Mouse (Mus musculus) CH12.LX (cell line): ENCODE results near the gene Rilp. TPM values are rescaled to one million over a fixed set of nuclear protein-coding genes. Genes with fewer than 3 reads are reported as not detected.

Experiments used
- DNase-seq: peaks from one replicate; pipeline ENCODE4 v3.0.0-alpha.2; 2013; ENCODE audit errors: extremely low read depth
- H3K27ac ChIP-seq: 2 replicates; pipeline ENCODE4 v1.5.1; 2012; ENCODE audit warnings: low read depth, mild to moderate bottlenecking, control low read depth, moderate library complexity; ENCODE audit not compliant: insufficient read depth
- H3K27me3 ChIP-seq: replicated peaks from 2 replicates; pipeline ENCODE3; 2012; ENCODE audit warnings: inconsistent platforms
- H3K36me3 ChIP-seq, 2 experiments: replicated peaks in 1 of 2; 2 replicates each; pipeline versions ENCODE3 to v1.6.1; 2012; ENCODE audit warnings: inconsistent platforms in 1 of 2, low read length in 1 of 2, mild to moderate bottlenecking in 1 of 2, mixed read lengths in 1 of 2, moderate library complexity in 1 of 2; ENCODE audit not compliant: control insufficient read depth in 1 of 2, insufficient read depth in 1 of 2
- H3K4me1 ChIP-seq, 2 experiments: 2 replicates each; pipeline ENCODE4 v1.6.1; 2012; ENCODE audit warnings: inconsistent platforms in 1 of 2, moderate library complexity in 1 of 2; ENCODE audit not compliant: insufficient read depth in 2 of 2, control insufficient read depth in 1 of 2
- H3K4me2 ChIP-seq: 2 replicates; pipeline ENCODE4 v1.6.1; 2012; ENCODE audit warnings: low read depth, mild to moderate bottlenecking, control low read depth; ENCODE audit not compliant: poor library complexity, insufficient read depth, severe bottlenecking
- H3K4me3 ChIP-seq, 3 experiments: fragments of 150-350 bp in 1 of 3; sonication (generic) in 1 of 3; replicated peaks in 1 of 3; 2 replicates each; pipeline versions ENCODE3 to v1.5.1; 2011 to 2012; ENCODE audit warnings: low read depth in 2 of 3, low read length in 2 of 3, mild to moderate bottlenecking in 2 of 3, moderate library complexity in 2 of 3, control low read depth in 1 of 3, improper control_type of control experiment in 1 of 3, inconsistent platforms in 1 of 3, mixed read lengths in 1 of 3; ENCODE audit not compliant: poor library complexity in 1 of 3
- H3K79me2 ChIP-seq: replicated peaks from 2 replicates; pipeline ENCODE4 v1.6.1; 2012; ENCODE audit warnings: mild to moderate bottlenecking, moderate library complexity; ENCODE audit not compliant: control insufficient read depth, poor library complexity, insufficient read depth, severe bottlenecking; ENCODE audit errors: extremely low read depth
- H3K9ac ChIP-seq: 2 replicates; pipeline ENCODE4 v1.6.1; 2012; ENCODE audit warnings: low read depth, mild to moderate bottlenecking, control low read depth, moderate library complexity; ENCODE audit not compliant: insufficient read depth
- H3K9me3 ChIP-seq: replicated peaks from 2 replicates; pipeline ENCODE3; 2012; ENCODE audit warnings: low read length, inconsistent platforms, mixed read lengths
- BHLHE40 ChIP-seq: IDR thresholded peaks from 2 replicates; pipeline ENCODE4 v1.6.1; 2011; ENCODE audit warnings: mild to moderate bottlenecking, low read depth, low read length, improper control_type of control experiment
- E2F4 ChIP-seq: IDR thresholded peaks from 2 replicates; pipeline ENCODE4 v1.6.1; 2011; ENCODE audit warnings: low read depth, low read length, improper control_type of control experiment; ENCODE audit not compliant: insufficient replicate concordance
- ELF1 ChIP-seq: IDR thresholded peaks from 2 replicates; pipeline ENCODE4 v1.6.1; 2014; ENCODE audit warnings: low read depth, mild to moderate bottlenecking, inconsistent platforms, low read length, improper control_type of control experiment
- EP300 ChIP-seq: IDR thresholded peaks from 2 replicates; pipeline ENCODE4 v1.6.1; 2011; ENCODE audit warnings: low read length, improper control_type of control experiment
- ETS1 ChIP-seq: conservative IDR thresholded peaks from 2 replicates; pipeline ENCODE4 v1.6.1; 2012; ENCODE audit warnings: low read depth, mild to moderate bottlenecking, inconsistent platforms, low read length, improper control_type of control experiment, moderate library complexity
- GABPA ChIP-seq: IDR thresholded peaks from 2 replicates; pipeline ENCODE4 v1.6.1; 2012; ENCODE audit warnings: low read depth, low read length, improper control_type of control experiment, inconsistent platforms; ENCODE audit not compliant: insufficient replicate concordance
- HCFC1 ChIP-seq: IDR thresholded peaks from 2 replicates; pipeline ENCODE4 v1.6.1; 2012; ENCODE audit warnings: low read depth, mild to moderate bottlenecking, inconsistent platforms, low read length, improper control_type of control experiment
- IRF4 ChIP-seq: IDR thresholded peaks from 2 replicates; pipeline ENCODE4 v1.6.1; 2014; ENCODE audit warnings: low read depth, mild to moderate bottlenecking, inconsistent platforms, low read length, improper control_type of control experiment
- JUN ChIP-seq: IDR thresholded peaks from 2 replicates; pipeline ENCODE4 v1.6.1; 2011; ENCODE audit warnings: low read depth, mild to moderate bottlenecking, low read length, improper control_type of control experiment, moderate library complexity; ENCODE audit not compliant: insufficient read depth
- JUND ChIP-seq: conservative IDR thresholded peaks from 2 replicates; pipeline ENCODE4 v1.6.1; 2011; ENCODE audit warnings: low read depth, low read length, improper control_type of control experiment
- MAFK ChIP-seq: IDR thresholded peaks from 2 replicates; pipeline ENCODE4 v1.6.1; 2011; ENCODE audit warnings: low read length, improper control_type of control experiment; ENCODE audit not compliant: insufficient replicate concordance
- MAX ChIP-seq: IDR thresholded peaks from 2 replicates; pipeline ENCODE4 v1.6.1; 2011; ENCODE audit warnings: low read length, improper control_type of control experiment
- MAZ ChIP-seq: IDR thresholded peaks from 2 replicates; pipeline ENCODE4 v1.6.1; 2012; ENCODE audit warnings: low read depth, mild to moderate bottlenecking, inconsistent platforms, low read length, improper control_type of control experiment, moderate library complexity
- MEF2A ChIP-seq: IDR thresholded peaks from 2 replicates; pipeline ENCODE4 v1.6.1; 2014; ENCODE audit warnings: low read depth, mild to moderate bottlenecking, inconsistent platforms, low read length, improper control_type of control experiment, borderline replicate concordance
- MXI1 ChIP-seq: IDR thresholded peaks from 2 replicates; pipeline ENCODE4 v1.6.1; 2011; ENCODE audit warnings: mild to moderate bottlenecking, low read depth, low read length, improper control_type of control experiment
- MYC ChIP-seq: IDR thresholded peaks from 2 replicates; pipeline ENCODE4 v1.6.1; 2011; ENCODE audit warnings: low read depth, mild to moderate bottlenecking, improper control_type of control experiment, low read length
- NELFE ChIP-seq: IDR thresholded peaks from 2 replicates; pipeline ENCODE4 v1.6.1; 2011; ENCODE audit warnings: low read depth, low read length, improper control_type of control experiment
- PAX5 ChIP-seq: IDR thresholded peaks from 2 replicates; pipeline ENCODE4 v1.6.1; 2012; ENCODE audit warnings: low read length, inconsistent platforms, mixed read lengths
- POLR2A ChIP-seq: IDR thresholded peaks from 2 replicates; pipeline ENCODE4 v1.6.1; 2011; ENCODE audit warnings: low read depth, mild to moderate bottlenecking, improper control_type of control experiment, low read length
- POLR2AphosphoS2 ChIP-seq: IDR thresholded peaks from 2 replicates; pipeline ENCODE4 v1.6.1; 2011; ENCODE audit warnings: low read depth, low read length, improper control_type of control experiment
- SIN3A ChIP-seq: IDR thresholded peaks from 2 replicates; pipeline ENCODE4 v1.6.1; 2012; ENCODE audit warnings: low read length, improper control_type of control experiment, inconsistent platforms
- TBP ChIP-seq: conservative IDR thresholded peaks from 2 replicates; pipeline ENCODE4 v1.6.1; 2011; ENCODE audit warnings: low read depth, low read length, improper control_type of control experiment
- TCF12 ChIP-seq: IDR thresholded peaks from 2 replicates; pipeline ENCODE4 v1.6.1; 2014; ENCODE audit warnings: low read depth, mild to moderate bottlenecking, inconsistent platforms, low read length, improper control_type of control experiment
- UBTF ChIP-seq: IDR thresholded peaks from 2 replicates; pipeline ENCODE4 v1.6.1; 2012; ENCODE audit warnings: low read depth, mild to moderate bottlenecking, inconsistent platforms, low read length, improper control_type of control experiment, moderate library complexity
- USF1 ChIP-seq: IDR thresholded peaks from 2 replicates; pipeline ENCODE4 v1.6.1; 2014; ENCODE audit warnings: low read depth, mild to moderate bottlenecking, inconsistent platforms, low read length, improper control_type of control experiment
- USF2 ChIP-seq: conservative IDR thresholded peaks from 2 replicates; pipeline ENCODE4 v1.6.1; 2011; ENCODE audit warnings: low read depth, low read length, improper control_type of control experiment
- ZC3H11A ChIP-seq: IDR thresholded peaks from 2 replicates; pipeline ENCODE4 v1.6.1; 2012; ENCODE audit warnings: low read depth, mild to moderate bottlenecking, inconsistent platforms, low read length, improper control_type of control experiment
- ZKSCAN1 ChIP-seq: IDR thresholded peaks from 2 replicates; pipeline ENCODE4 v1.6.1; 2012; ENCODE audit warnings: low read depth, inconsistent platforms, low read length, improper control_type of control experiment, borderline replicate concordance
- ZNF384 ChIP-seq: IDR thresholded peaks from 2 replicates; pipeline ENCODE4 v1.6.1; 2012; ENCODE audit warnings: low read depth, low read length, improper control_type of control experiment, inconsistent platforms
- dilution Hi-C: fragments of 300-500 bp; cut with MboI; formaldehyde crosslinking; loops from 2 replicates; pipeline ENCODE4 v1.14.3; 2020; ENCODE audit warnings: low sequenced_read_pairs; ENCODE audit not compliant: extremely low pct_unique_long_range_greater_than_20kb, extremely low pct_ligation_motif_present
- in situ Hi-C: fragments of 300-500 bp; cut with MboI; formaldehyde crosslinking; loops from 3 replicates; pipeline ENCODE4 v1.14.3; 2019; ENCODE audit warnings: low sequenced_read_pairs, low pct_ligation_motif_present, low pct_unique_long_range_greater_than_20kb, mixed read lengths
- polyA plus RNA-seq: library from polyadenylated mRNA; unstranded; fragments of >175 nt; gene quantifications from 2 replicates; pipeline ENCODE4 v1.2.1, GENCODE M21; 2012; ENCODE audit warnings: low read depth; ENCODE audit not compliant: insufficient read length
- total RNA-seq, 2 experiments: library from RNA; depleted of rRNA; stranded (reverse); fragments of 300-350 nt in 1 of 2; fragments of >200 nt in 1 of 2; gene quantifications; 2 replicates each; pipeline ENCODE4 v1.2.3; 2012 to 2014

Rilp gene
- total and polyA plus RNA-seq, 3 experiments, result 0.17 to 1.1 (median 0.72) TPM

GRCm38 (mm10) chr11:75531469-75532242, 21.8 kb downstream of the Rilp start, which contains the start of gene Slc43a2 (continued):
- TF ChIP-seq IRF4 (peak; percentile 47; the same call in 1 of the 2 replicates), MEF2A (0 out of 2 replicates have a peak, but pooled peaks have one; percentile 18)

- H3K4me1 ChIP-seq, result peaks cover 6 to 46% of the 10 kb centered on the region in 2 experiments
- H3K79me2 ChIP-seq, result no peaks in the 10 kb centered on the region
- DNase-seq, result peak; percentile 88
- peak overlapping the region; percentile 83 for H3K4me2 ChIP-seq
- H3K4me3 ChIP-seq, result peak overlapping the region; percentile 57 to 80 (median 71)
- peaks cover 0 to 15% of the 10 kb centered on the region in 2 experiments for H3K36me3 ChIP-seq
- H3K27me3 ChIP-seq, result no peaks in the 10 kb centered on the region
- peak overlapping the region; percentile 41 for H3K9ac ChIP-seq
- dilution Hi-C loops, result no loop called here
- in situ Hi-C loops, result loop anchor here (5.0 kb wide), 1 partner anchor 40 kb away; no protein-coding TSS in a partner anchor
- H3K9me3 ChIP-seq, result no peaks in the 10 kb centered on the region
- peak overlapping the region; percentile 37; the same call in 1 of the 2 replicates for H3K27ac ChIP-seq
- TF ChIP-seq GABPA, result no peak
- peak; percentile 99 for TF ChIP-seq ZNF384
- peak; percentile 25; the same call in 1 of the 2 replicates for TF ChIP-seq ZKSCAN1
- no peak for TF ChIP-seq BHLHE40
- TF ChIP-seq USF1, result no peak
- TF ChIP-seq TBP, result peak; percentile 87
- TF ChIP-seq E2F4, result no peak
- no peak for TF ChIP-seq JUND
- peak; percentile 83 for TF ChIP-seq ELF1
- peak; percentile 93 for TF ChIP-seq MAFK
- peak; percentile 69; the same call in 1 of the 2 replicates for TF ChIP-seq POLR2A
- peak; percentile 54; the same call in 1 of the 2 replicates for TF ChIP-seq IRF4
- peak; percentile 81 for TF ChIP-seq MAX
- 0 out of 2 replicates have a peak, but pooled peaks have one; percentile 15 for TF ChIP-seq NELFE
- TF ChIP-seq MYC, result peak; percentile 84
- no peak for TF ChIP-seq PAX5
- peak; percentile 68 for TF ChIP-seq ETS1
- TF ChIP-seq UBTF, result peak; percentile 19; the same call in 1 of the 2 replicates
- peak; percentile 91 for TF ChIP-seq SIN3A
- TF ChIP-seq HCFC1, result peak; percentile 64
- TF ChIP-seq ZC3H11A, result no peak
- TF ChIP-seq TCF12, result peak; percentile 56; the same call in 1 of the 2 replicates
- TF ChIP-seq JUN, result no peak
- peak; percentile 11; the same call in 1 of the 2 replicates for TF ChIP-seq USF2
- TF ChIP-seq MEF2A, result no peak
- peak; percentile 84 for TF ChIP-seq MXI1
- TF ChIP-seq MAZ, result 0 out of 2 replicates have a peak, but pooled peaks have one; percentile 16
- TF ChIP-seq POLR2AphosphoS2, result no peak
- peak; percentile 32; the same call in 1 of the 2 replicates for TF ChIP-seq EP300
- TF ChIP-seq, all 38 proteins: peak for 19
Measured at GRCm38 (mm10) chr11:75532340-75533277, 22.7 kb downstream of the Rilp start.
